Mouse (Mus musculus) intestine, embryonic 14.5 days (tissue): Measurements from ENCODE around the gene Zfp111. TPM values are rescaled to one million over a fixed set of nuclear protein-coding genes. Genes with fewer than 3 reads are reported as not detected.

Source experiments
- ATAC-seq: fragments of 200-750 bp; cut with Nextera tagmentation; replicated peaks from 2 replicates; pipeline ENCODE4 v1.8.0; 2017; ENCODE audit warnings: low read depth, moderate number of reproducible peaks, moderate TSS enrichment, moderate library complexity; ENCODE audit not compliant: low FRiP score, low TSS enrichment
- DNase-seq: peaks from one replicate; pipeline ENCODE4 v3.0.0-alpha.2; 2018; ENCODE audit warnings: low spot score
- H3K27ac ChIP-seq: fragments of 300-500 bp; sonication (generic); 2 replicates; pipeline ENCODE4 v1.5.1; 2014; ENCODE audit warnings: low read depth, mild to moderate bottlenecking, control low read depth
- H3K27me3 ChIP-seq: fragments of 300-500 bp; sonication (generic); replicated peaks from 2 replicates; pipeline ENCODE4 v1.6.1; 2014; ENCODE audit warnings: low read length, control low read depth; ENCODE audit not compliant: control insufficient read depth, insufficient read depth
- H3K36me3 ChIP-seq: fragments of 300-500 bp; sonication (generic); 2 replicates; pipeline ENCODE4 v1.6.1; 2014; ENCODE audit warnings: low read length, control low read depth; ENCODE audit not compliant: control insufficient read depth, insufficient read depth
- H3K4me1 ChIP-seq: fragments of 300-500 bp; sonication (generic); replicated peaks from 2 replicates; pipeline ENCODE4 v1.6.1; 2014; ENCODE audit warnings: low read length, control low read depth, mixed read lengths; ENCODE audit not compliant: control insufficient read depth, insufficient read depth
- H3K4me2 ChIP-seq: fragments of 300-500 bp; sonication (generic); 2 replicates; pipeline ENCODE4 v1.6.1; 2014; ENCODE audit warnings: low read length
- H3K4me3 ChIP-seq: fragments of 300-500 bp; sonication (generic); 2 replicates; pipeline ENCODE4 v1.5.1; 2014; ENCODE audit warnings: low read depth, low read length, control low read depth, mixed read lengths
- H3K9ac ChIP-seq: fragments of 300-500 bp; sonication (generic); 2 replicates; pipeline ENCODE4 v1.6.1; 2014; ENCODE audit warnings: mild to moderate bottlenecking, low read length
- H3K9me3 ChIP-seq: fragments of 300-500 bp; sonication (generic); 2 replicates; pipeline ENCODE4 v1.6.1; 2016; ENCODE audit warnings: low read length, control low read depth; ENCODE audit not compliant: control insufficient read depth
- WGBS: fragments of 180-500 bp; shearing (Covaris S2); extraction: QIAGEN DNeasy Blood & Tissue Kit; methylation state at CpG from one replicate; pipeline ENCODE4 v1.1.7; 2014; 5-methylcytosine and 5-hydroxymethylcytosine counted together
- polyA plus RNA-seq: library from polyadenylated mRNA; unstranded; fragments of >200 nt; fragmentation: Nextera tagmentation; extraction: Ambion mirVana; gene quantifications from 2 replicates; pipeline ENCODE4 v1.2.1, GENCODE M21; 2014

Zfp111 gene
- polyA plus RNA-seq, 1 experiment from 2014 or later = 9.1 TPM

DNA sequence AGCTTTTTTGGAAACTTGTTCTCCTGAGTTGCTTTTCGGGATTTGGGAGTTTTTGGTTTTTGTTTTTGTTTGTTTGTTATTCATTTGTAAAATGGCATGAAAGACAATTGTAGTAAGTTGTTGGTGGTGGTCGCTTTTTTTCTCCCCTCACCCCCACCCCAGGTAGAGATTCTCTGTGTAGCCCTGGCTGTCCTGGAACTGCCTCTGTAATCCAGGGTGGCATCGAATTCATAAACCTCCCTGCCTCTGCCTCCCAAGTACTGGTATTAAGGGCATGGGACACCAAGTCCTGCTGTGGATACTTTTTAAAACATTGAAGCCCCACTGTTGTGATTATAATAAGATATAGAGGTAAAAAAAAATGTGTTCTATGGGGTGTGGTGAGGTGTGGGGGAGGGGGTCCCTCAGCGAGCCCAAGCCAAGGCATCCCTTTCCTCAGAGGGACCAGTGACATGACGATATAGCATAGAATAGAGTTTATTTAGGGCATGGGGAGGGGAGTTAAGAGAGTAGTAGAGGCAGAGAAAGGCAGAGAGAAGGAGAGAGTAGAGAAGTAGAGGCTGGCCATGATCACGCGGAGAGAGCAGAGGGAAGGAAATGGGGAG, 2.9 kb downstream of the Zfp111 start:
- Histone ChIP-seq H3K27me3 (no peaks in the 10 kb centered on the region), H3K4me3 (peak overlapping the region; percentile 69), H3K9ac (no peak overlapping the region; the same call in 1 of the 2 replicates), H3K9me3 (no peaks in the 10 kb centered on the region), H3K4me2 (peak overlapping the region; percentile 77), H3K4me1 (peaks cover 4% of the 10 kb centered on the region; the same call in 1 of the 2 replicates), H3K27ac (no peak overlapping the region), H3K36me3 (peaks cover 22% of the 10 kb centered on the region)
- peak; percentile 62; the same call in 1 of the 2 replicates for ATAC-seq
- 65% methylated on average over 7 of the region's 7 CpGs for WGBS
- DNase-seq = no peak

DNA sequence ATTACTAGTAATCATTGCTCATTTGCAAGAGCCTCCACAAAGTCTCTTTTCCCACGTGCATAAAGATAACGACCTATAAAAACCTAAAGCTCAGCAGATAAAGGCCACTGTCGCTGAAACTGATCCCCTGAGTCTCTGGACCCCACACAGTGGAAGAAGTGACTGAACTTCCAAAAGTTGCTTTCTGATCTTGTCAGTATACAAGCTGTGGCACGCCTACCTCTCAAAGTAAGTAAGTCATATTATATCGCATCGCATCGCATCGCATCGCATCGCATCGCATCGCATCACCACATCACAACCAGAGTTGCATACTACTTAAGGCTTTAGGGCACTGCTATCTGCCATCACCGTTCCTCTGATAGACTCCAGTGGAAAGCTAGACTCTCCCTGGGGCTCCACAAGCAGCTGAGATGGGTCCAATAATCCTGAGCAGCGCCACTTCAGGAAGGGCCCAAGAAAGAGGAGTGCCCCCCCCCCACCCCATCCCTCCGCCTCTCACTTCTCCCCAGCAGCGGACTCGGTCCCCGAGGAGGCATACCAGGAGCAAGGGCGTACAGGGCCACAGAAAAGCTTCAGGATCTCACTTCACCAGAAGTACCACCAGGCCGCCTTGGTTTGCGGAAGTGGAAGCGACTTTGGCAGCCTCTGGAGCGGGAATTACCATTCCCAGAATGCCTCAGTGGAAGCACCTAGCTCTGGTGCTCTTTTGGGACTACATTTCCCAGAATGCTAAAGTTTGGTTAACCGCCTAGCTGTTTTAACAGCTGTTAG, 3.6 kb downstream of the Zfp111 start:
- ATAC-seq (peak; percentile 91), DNase-seq (peak; percentile 87)
- Histone ChIP-seq H3K9me3 (no peaks in the 10 kb centered on the region), H3K4me1 (peaks cover 4% of the 10 kb centered on the region; the same call in 1 of the 2 replicates), H3K4me2 (peak overlapping the region; percentile 77), H3K27me3 (no peaks in the 10 kb centered on the region), H3K27ac (peak overlapping the region; percentile 69; the same call in 1 of the 2 replicates), H3K9ac (peak overlapping the region; percentile 91), H3K36me3 (peaks cover 26% of the 10 kb centered on the region), H3K4me3 (peak overlapping the region; percentile 69)
- 12% methylated on average over 24 of the region's 24 CpGs for WGBS

DNA sequence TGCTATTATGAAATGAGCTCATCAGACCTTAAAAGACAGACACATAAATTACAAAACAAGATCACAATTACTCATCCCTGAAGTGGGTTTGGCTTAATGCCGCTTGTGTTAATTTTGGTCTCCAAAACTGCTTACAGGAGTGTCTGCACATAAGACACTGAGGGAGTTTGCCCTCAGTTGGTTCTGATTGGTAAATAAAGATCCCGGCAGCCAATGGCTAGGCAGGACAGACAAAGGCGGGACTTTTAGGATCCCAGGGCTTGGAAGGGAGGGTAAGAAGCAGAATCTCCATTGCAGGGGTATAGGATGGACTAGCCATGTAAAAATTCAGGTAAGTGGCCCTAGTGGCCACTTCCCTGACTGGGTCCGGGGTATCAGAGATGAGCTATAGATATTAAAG, 14.3 kb downstream of the Zfp111 start:
- Histone ChIP-seq H3K9me3 (peaks cover 17% of the 10 kb centered on the region), H3K27ac (no peak overlapping the region), H3K36me3 (peaks cover 58% of the 10 kb centered on the region), H3K4me2 (no peak overlapping the region), H3K4me1 (no peaks in the 10 kb centered on the region), H3K27me3 (no peaks in the 10 kb centered on the region), H3K9ac (no peak overlapping the region), H3K4me3 (no peak overlapping the region)
- no peak for DNase-seq
- no peak for ATAC-seq
- WGBS = 97% methylated on average over 4 of the region's 4 CpGs

DNA sequence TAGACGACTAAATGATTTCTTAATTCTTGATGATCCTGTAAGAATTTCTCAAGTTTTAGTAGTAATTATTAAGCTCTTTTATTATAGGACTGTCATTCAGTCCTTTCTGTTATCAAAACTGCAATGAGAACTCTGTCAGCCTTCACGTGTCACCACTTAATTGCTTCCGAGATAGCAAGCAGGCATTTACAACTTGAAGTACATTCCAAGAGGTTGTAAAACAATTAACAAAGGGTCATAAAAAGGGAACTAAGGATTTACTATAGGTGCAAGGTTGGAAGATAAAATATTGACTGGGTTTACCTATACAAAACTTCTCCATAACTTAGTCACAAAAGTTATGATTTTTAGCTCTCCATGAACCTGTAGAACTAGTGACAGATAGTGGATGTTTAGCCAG, 18.1 kb downstream of the Zfp111 start:
- Histone ChIP-seq H3K27ac (no peak overlapping the region), H3K36me3 (peaks cover 23% of the 10 kb centered on the region), H3K27me3 (no peaks in the 10 kb centered on the region), H3K4me1 (no peaks in the 10 kb centered on the region), H3K4me3 (no peak overlapping the region), H3K9me3 (peaks cover 11% of the 10 kb centered on the region), H3K9ac (no peak overlapping the region), H3K4me2 (no peak overlapping the region)
- DNase-seq (no peak), ATAC-seq (peak; percentile 72)
- WGBS = 47% methylated on average over 3 of the region's 3 CpGs

DNA sequence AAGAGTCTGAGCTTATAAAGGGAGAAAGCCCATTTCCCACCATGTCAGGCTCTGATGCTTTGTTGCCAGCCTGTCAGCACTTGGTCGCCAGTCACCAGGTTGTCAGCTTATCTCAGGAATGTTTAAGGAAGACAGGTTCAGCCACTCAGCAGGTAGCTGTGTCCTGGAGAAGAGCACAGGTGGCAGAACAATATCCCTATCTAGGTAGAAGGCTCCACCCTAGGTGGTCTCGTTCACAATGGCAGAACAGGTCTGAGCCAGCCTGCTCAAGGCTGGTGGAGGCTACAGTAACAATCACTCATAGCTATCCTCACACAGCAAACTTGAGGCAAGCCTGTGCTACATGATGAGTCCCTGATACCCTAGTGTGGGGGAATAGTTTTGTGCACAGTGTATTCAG, 19.9 kb downstream of the Zfp111 start:
- Histone ChIP-seq H3K27me3 (no peaks in the 10 kb centered on the region), H3K4me3 (no peak overlapping the region), H3K9me3 (peaks cover 9% of the 10 kb centered on the region; the same call in 1 of the 2 replicates), H3K36me3 (peaks cover 12% of the 10 kb centered on the region), H3K4me1 (no peaks in the 10 kb centered on the region), H3K27ac (no peak overlapping the region), H3K9ac (no peak overlapping the region), H3K4me2 (no peak overlapping the region)
- 73% methylated on average over 2 of the region's 2 CpGs for WGBS
- DNase-seq (no peak), ATAC-seq (no peak)

DNA sequence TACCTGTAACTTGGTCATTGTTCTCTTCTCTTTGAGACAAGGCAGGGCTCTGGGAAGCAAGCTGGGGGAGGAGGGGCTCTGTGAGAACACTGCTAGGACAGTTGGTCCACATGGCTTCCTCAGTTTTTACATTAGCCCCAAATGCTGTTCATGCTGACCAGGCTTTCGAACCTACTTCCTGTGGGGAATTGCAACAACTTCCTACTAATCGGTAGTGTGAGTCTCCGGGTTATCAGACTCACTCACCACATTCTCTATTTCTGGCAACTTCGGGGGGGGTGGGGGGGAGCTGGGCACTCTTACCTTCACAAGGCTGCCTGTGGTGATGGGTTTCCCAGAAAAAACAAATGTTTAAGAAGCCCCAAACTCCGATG, 21.7 kb downstream of the Zfp111 start:
- Histone ChIP-seq H3K27ac (no peak overlapping the region), H3K4me1 (no peaks in the 10 kb centered on the region), H3K9ac (no peak overlapping the region), H3K27me3 (no peaks in the 10 kb centered on the region), H3K4me2 (no peak overlapping the region), H3K4me3 (no peak overlapping the region), H3K36me3 (peaks cover 6% of the 10 kb centered on the region), H3K9me3 (0 out of 2 replicates have a peak, but pooled peaks cover 5% of the 10 kb centered on the region)
- ATAC-seq (no peak), DNase-seq (no peak)
- 74% methylated on average over 5 of the region's 5 CpGs for WGBS

DNA sequence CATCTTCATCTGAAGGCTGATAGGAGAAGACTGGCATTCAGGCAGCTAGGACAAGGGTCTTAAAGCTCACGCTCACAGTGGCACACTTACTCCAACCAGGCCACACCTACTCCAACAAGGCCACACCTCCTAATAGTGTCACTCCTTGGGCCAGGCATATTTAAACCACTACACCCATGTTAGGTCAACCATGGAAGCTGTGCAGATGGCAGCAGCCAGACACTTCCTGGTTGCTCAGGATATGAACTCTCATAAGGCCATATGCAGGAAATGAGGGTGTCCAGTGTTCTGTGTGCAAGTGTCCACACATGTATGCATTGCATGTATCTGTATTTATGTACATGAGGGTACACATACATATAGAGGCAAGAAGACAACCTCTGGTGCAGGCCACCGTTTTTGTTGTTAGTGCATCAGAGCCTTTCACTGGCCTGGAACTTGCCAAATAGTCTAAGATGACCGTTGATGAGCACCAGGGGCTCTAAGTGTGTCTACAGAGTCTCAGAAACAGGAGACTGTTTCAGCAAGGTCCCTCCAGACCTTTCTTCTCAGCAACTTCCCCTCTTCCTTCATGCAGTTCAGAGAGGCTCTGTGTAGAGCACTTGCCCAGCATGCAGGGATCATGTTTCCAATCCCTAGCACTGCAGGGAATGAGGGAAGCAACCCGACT, 22.2 kb downstream of the Zfp111 start:
- ATAC-seq = no peak
- H3K9ac ChIP-seq = no peak overlapping the region
- WGBS = 78% methylated on average over 4 of the region's 4 CpGs
- H3K4me3 ChIP-seq = no peak overlapping the region
- peaks cover under 1% of the 10 kb centered on the region; the same call in 1 of the 2 replicates for H3K36me3 ChIP-seq
- no peaks in the 10 kb centered on the region for H3K27me3 ChIP-seq
- 0 out of 2 replicates have a peak, but pooled peaks cover under 1% of the 10 kb centered on the region for H3K9me3 ChIP-seq
- DNase-seq = no peak
- no peaks in the 10 kb centered on the region for H3K4me1 ChIP-seq
- no peak overlapping the region for H3K27ac ChIP-seq
- H3K4me2 ChIP-seq = no peak overlapping the region

DNA sequence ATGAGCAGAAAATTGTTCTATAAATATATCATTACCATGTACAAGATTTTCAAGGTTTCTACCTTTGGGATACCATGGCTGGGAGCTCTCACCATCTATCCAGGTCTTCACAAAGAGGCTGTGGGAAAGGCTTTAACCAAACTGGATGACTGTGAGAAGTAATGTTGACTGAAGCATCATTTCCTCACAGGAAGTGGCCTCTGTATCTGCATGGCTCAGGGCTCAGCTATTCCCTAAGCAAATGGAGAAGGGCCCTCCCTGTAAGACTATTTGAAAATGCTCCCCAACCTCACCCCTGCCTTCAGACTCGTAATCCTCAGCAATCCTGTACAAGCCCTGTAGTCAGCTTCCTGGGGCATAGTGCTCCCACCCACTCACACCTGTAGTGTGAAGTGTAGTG, 23.6 kb downstream of the Zfp111 start:
- Histone ChIP-seq H3K4me1 (no peaks in the 10 kb centered on the region), H3K27ac (no peak overlapping the region), H3K4me2 (no peak overlapping the region), H3K4me3 (no peak overlapping the region), H3K9ac (no peak overlapping the region), H3K36me3 (no peaks in the 10 kb centered on the region), H3K27me3 (no peaks in the 10 kb centered on the region), H3K9me3 (no peaks in the 10 kb centered on the region)
- 84% methylated on average over 1 of the region's 1 CpGs for WGBS
- ATAC-seq = no peak
- peak; percentile 23 for DNase-seq
